Mouse (Mus musculus) testis, postnatal 14 days (tissue): Measurements from ENCODE around the gene Dnmt1.

Source experiments
- DNase-seq: peaks from one replicate; pipeline ENCODE4 v3.0.0; 2021; ENCODE audit warnings: low spot score

Dnmt1 gene

DNA sequence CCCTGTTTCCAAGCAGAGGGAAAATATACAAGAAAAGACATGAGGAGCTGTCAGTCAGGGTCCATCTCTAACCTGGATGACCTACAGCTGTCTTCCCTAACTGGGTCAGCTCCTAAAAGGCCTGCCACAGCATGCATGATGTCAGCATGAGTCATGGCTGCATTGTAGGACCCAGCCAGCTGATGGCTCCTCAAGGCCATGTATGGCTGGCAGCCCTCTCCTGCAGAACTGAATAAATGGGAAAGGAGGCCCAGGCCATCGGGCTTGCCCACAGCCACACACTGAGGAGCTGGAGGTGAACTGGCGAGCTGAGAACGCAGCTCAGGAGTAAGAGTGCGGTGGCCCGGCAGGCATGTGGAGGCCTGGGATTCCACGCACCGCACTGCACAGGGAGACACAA is 16.3 kb downstream of the Dnmt1 start:
- DNase-seq, result no peak

DNA sequence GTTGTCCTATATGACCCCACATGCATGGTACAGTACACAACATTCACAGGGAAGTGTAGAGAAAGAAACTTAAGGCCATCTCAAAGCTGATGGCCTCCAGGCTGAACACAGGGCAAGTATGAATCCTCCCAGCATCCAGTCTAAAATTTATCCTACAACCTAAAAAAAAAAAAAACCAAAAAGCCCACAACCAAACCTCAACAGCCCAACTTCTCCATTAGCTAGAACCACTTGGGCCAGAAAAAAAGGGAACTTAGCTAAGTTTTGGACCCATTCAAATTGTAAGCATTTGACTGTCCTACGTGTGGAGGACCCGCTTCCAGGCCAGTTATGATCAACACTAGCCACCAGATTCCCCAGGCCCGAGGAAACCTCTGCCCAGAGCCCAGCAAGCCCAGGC is 36.4 kb downstream of the Dnmt1 start:
- DNase-seq, result no peak

DNA sequence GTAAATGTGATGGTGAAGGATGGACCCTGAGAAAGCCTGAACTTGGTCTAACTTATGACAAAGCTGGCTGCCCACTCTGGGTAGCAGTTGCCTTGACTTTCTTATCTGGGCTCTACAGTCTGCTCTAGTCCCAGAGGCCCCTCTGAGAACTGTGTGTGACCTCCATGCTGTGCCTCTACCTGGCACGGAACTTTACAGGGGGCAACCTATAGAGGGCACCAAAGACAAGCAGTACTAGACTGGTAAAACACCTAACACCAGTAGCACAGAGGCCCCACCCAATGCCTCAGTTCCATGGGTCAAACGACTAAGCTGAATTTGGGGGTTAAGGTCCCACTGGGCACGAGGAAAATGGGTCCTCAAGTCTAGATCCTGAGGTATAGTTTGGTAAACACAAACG is 43.5 kb downstream of the Dnmt1 start:
- no peak for DNase-seq

DNA sequence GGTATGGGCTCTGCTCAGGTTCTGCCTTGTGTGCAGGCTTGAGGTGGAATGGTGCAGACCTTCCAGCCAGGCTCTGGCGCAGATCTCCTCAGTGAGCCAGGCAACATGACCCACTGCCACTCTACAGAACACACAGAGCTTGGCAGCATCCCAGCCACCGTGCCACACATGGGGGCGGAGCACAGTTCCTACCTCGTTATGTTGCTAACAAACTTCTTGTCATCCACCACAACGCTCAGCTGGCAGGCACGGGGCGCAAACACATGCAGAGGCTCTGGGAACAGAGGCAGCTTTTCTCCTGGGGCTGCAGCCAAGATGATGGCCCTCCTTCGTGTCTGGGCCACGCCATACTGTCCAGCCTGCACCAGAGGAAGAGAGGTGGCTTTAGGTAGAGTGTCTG is 49.7 kb downstream of the Dnmt1 start:
- no peak for DNase-seq

DNA sequence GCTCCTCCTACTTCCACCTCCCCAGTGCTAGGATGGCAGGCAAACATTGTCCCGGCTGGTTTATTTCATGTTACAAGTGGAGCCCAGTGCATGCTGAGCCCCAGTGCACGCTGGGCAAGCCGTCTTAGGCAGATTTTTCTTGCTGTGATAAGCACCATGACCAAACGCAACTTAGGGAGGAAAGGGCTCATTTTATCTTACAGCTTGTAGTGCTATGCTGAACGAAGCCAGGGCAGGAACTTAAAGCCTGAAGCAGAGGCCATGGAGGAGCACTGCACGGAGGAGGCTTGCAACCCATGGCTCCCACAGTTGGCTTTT is 57.6 kb downstream of the Dnmt1 start:
- no peak for DNase-seq

DNA sequence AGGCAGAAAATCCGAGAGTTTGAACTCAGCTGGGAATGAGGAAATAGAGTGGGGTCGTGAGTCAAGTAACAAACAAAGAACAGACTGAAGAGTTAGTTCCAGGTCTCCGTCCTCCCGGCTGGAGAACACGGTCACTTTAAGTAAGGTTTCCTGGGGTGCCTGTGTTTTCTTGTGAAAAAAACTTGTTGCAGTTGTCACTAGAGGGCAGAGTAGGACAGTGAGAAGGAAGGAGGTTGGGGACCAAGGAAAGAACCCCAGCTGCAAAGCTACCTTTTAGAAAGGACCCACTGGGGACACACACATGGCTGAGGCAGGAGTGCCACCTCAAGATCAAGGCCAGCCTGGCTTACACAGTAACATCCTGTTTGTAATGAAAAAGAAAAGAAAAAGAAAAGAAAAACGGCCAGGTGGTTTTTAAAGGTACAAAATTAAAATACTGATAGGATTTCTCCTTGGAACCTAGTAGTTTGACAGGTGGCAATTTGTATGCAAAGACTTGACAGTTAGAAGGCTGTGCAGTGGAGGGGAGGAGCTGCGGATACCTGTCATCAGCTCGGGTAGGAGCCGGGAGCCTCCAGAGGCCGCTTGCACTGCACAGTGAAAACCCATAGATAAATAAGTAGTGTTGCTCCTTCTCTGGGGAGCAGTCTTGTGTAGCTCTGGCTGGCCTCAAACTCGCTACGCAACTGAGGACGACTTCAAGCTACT is 58.1 kb downstream of the Dnmt1 start:
- DNase-seq, result no peak

DNA sequence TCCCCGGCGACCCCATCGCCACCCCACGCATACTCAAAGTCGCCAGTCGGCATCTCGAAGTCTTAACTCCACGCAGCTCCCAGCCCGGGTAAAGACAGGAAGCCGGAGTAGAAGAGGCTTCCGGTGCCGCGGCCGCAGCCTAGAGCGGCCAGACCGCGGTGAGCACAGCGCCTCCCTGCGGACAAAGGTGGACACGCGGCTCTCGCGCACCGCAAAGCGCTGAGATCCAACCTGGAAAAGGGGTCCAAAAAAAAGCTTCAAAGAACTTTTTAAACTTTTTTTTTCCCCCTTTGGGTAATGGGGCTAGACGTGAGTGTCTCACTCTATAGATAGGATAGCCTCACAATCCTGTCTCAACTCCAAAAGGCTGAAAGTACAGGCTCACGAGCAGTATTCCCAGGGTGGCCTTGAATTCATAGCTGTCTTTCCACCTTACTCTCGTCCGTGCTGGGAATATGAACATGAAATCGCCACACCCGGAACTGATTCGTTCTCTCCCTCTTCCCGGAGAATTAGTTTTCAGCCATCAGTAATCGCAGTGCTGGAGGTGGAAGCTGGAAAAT is 61.1 kb downstream of the Dnmt1 start, which contains the start of gene Eif3g:
Gene Eif3g, minus strand, starts transcription at position 113 of the 563 bp plus-strand sequence.
- DNase-seq, result peak; percentile 88

DNA sequence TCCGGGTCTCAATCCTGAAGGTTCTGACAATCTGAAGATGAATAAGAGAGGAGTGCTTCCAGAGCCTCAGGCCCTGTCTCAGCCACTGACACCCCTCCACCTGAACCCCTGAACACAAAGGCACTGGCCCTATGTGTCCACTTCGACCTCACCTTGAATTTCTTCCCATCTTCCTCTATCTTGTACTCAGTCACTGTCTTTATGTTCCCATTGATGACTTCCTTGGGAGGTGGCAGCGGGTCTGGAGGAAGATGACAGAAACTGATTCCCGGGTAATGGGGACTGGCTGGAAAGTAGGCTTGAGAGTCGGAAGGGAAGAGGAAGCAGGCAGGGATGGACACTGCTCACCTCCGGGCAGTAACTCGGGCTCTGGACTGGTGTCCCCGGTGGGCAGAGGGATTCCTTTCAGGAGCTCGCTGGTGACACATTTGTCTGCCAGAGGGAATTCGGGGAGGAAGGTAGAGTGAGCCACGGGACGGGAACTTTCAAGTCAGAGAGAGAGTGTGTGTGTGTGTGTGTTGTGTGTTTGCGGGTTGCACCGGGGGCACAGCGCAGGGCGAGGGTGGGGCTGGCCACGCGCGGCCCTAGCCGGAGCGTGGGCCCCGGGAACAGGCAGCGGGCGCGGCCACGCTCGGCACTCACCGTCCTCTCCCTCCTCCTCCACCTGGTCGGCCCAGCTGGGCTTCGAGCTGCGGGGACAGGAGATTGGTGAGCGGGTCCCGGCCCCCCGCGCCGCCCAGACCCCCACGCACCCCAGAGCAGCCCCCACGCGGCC is 61.8 kb downstream of the Dnmt1 start:
- no peak for DNase-seq

DNA sequence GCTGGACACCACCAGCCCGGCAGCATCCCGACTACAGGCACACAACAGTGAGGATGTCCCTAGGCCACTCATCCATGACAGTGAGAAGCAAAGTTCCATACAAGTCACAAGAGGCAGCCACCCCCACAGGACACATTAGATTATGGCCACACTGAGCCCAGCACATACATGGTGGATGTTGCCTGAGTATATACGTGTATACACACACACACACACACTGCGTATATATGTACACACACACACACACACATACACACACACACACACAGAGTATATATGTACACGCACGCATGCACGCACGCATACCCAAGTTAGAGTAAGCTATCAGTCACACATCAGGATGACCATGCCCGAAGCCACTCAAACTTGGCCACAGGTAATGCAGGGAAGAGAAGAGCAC is 64.3 kb downstream of the Dnmt1 start:
- no peak for DNase-seq

DNA sequence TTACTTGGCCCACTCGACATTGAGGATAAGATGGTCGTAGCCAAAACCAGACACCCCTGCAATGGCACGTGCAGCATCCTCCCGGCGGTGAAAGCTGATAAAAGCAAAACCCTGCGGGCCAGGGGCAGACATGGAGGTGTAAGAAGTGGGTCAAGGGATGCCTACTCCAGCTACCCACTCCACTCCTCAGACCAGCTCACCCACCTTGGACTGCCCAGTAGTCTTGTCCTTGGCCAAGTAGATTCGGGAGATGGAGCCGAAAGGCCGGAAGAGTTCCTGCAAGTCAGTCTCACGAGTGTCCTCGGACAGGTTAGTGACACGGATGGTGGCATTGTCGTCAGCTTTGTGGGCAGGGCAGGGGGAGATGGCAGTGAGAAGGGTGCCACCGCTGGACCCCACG is 65.1 kb downstream of the Dnmt1 start:
- no peak for DNase-seq

DNA sequence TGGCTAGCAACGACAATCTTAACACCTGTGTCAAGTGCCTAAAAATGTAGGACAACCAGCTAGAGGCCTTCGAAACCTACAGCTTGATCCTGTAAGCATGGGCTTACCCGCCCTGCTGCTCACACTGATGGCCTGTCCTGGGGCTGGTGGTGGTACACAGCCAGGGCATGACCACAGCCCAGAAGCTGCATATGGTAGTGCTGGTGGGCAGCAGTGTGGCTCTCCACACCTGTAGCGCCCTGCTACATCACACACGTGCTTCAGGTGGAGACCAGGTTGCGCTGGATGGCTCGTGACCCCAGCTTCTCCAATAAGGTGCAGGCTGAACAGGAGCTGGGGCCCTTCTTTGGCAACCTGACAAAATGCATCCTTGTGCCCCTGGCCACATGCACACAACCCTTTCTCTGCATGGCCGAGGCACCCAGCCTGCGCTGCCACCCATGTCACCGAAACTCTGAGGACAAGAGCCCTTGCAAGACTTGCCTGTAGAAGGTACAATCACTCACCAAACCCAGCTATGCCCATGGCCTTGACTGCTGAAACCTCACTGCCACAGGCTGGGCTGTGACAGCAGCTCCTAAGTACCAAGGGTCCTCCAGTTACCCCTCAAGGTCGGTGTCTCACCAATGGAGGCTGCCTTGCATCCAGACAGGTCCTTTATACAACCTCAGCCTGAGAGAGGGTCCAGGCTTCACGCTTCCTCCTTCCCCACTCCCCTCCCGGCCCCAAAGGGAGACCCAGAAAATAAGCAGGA is 65.9 kb downstream of the Dnmt1 start:
- no peak for DNase-seq

DNA sequence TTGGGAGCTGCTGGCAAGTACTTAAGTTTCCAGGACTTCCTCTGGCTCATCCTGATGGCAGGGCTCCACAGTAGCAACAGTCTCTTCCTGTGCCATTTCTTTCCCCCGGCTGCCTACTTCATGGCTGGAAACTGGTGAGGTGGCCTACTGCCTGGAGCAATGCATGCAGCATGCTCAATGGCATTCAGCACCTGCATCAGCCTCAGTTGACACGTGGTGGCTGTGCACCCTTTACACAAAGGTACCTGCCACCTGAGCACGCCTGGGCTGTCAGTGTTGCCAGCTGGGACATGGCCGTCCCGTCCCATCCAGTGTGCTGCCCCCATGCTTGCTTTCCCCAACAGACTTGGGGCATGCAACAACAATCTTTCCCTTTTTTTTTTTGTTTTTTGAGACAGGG is 66.6 kb downstream of the Dnmt1 start:
- no peak for DNase-seq

DNA sequence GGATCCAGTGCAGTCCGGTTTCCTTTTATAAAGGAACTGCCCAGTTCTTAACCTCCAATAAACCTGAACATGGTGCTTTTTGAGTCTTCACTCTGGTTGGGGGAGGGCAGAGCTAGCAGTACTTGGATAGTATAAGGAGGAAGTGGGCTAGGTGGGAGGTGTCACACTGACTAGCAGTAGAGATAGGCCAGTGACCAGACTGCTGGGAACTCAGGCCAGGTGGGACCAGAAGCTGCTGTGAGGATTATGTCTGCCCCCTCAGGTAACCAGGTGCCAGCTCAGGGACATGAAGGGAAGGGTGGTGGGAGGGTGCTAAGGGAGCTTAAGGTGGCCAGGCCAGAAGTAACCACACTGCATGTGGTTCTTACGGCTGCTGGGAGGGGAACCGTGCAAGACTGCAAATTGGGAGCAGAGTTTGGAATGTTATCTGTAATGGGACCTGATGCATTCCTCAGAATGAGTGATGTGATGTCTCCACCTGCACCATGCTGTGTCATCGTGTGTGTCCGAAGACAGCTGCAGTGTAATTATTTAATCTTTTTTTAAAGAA is 67.5 kb downstream of the Dnmt1 start:
- DNase-seq, result no peak

DNA sequence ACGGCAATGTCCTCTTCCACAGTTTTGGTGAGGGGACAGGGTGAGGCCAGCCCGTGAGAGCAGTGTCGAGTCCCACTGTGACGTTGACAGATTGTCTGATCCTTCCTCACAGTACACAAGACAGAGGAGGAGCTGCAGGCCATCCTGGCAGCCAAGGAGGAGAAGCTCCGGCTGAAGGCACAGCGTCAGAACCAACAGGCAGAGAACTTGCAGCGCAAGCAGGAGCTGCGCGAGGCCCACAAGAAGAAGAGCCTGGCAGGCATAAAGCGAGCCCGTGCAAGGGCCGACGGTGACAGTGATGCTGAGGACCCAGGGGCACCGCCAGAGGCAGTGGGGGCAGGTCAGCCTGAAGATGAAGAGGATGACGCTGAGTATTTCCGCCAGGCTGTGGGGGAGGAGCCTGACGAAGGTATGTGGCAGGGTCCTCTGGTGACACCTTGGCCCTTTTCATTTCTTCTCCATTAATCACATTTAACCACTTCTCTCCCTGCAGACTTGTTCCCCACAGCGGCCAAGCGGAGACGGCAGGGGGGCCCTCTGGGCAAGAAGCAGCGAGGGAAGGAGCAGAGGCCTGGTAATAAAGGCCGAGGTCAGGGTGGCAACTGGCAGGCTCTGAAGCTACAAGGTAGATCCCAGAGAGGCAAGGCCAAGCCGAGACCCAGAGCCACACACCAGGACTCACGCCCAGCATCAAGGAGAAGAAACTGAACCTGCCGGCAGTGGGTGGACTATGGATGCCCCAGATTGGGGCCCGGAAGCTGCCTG is 68.2 kb downstream of the Dnmt1 start:
- no peak for DNase-seq

DNA sequence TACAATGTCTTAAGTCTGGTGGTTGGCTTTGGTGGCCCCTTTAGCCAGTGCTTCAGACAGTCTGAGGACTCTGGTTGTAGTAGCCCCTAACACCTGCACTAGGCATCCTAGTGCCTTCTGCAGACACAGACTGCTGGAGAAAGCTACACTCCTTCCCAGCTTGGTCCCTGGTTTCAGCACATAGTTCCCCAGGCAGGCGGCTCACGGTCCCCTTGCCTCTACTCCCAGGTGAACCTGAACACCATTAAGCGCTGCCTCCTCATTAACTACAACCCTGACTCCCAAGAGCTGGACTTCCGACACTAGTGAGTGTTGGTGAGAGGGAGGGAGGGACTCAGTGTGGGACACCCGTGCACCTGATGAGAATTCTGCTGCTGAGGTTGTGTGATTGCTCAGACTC is 69.3 kb downstream of the Dnmt1 start:
- no peak for DNase-seq

DNA sequence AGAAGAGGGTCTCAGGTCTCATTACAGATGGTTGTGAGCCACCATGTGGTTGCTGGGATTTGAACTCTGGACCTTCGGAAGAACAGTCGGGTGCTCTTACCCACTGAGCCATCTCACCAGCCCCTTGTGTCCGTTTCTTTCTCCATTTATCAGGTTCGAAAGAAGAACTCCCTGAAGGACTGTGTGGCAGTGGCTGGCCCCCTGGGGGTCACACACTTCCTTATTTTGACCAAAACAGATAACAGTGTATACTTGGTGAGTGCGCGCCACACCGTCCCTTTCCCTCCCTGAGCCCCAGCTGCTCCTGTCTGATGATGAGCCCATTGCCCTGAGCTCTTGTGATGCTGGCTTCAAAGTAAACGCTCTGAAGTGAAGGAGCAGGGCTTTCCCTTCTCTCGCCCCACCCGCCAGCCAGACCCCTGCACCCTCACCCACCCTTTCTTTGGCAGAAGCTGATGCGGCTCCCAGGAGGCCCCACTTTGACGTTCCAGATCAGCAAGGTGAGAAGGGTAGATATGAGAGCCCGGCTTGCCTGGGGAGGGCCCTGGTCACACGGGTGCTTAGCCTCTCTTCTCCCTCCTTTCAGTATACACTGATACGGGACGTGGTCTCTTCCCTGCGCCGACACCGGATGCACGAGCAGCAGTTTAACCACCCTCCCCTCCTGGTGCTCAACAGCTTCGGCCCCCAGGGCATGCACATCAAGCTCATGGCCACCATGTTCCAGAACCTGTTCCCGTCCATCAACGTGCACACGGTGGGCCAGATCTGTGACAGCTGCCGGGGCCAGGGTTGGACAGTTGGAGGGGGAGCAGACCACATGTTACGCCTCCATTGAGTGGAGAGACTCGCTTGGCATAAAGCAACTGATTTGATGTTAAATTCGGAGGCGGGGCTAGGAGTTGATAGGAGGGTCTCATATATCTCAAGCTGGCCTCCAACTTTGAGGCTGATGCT is 70.2 kb downstream of the Dnmt1 start:
- no peak for DNase-seq

DNA sequence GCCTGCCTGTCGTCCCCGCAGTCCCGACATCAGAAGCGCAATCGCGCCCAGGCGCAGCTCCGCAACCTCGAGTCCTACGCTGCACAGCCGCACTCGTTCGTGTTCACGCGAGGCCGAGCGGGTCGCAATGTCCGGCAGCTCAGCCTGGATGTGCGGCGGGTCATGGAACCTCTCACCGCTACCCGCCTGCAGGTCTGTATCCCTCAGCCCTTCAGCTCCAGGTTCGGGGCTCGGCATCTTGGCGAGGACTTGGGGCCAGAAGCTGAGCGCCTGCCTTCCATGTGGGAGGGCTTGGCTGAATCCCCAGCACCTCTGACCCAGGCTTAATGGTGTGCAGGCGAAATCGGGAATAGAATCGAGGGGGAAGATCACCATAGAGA is 71.3 kb downstream of the Dnmt1 start:
- no peak for DNase-seq

DNA sequence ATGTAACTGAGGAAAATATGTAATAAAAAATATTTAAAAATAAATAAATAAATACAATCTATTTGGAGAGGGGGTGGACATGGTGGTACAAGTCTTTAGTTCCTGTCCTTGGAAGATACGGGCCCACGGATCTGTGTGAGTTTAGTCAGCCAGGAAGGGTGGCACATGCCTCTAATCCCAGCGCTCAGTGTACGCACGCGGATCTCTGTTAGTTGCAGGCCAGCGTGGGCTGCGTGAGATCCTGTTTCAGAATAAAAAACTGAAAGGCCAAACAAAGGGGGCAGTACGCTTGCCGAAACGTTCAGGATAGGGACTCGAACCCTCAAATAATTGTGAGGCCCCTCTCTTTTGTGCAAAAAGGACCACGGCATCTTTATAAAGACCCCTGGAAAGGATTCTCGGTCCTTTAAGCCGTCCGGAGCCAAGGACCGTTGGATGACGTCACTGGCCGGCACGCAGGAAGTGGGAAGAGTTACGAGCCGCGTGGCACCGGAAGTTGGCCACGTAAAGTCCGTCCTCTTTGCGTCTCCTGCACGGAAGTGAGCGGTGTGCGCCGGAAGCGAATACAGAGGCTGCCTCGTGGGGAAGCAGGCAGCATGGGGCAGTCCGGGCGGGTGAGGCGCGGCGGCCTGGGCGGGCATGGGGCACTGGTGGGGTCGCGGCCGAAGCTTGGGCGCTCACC is 71.8 kb downstream of the Dnmt1 start, which contains the start of gene Ppan:
Gene Ppan, plus strand, starts transcription at position 472 of the 682 bp plus-strand sequence.
- DNase-seq, result peak; percentile 95

DNA sequence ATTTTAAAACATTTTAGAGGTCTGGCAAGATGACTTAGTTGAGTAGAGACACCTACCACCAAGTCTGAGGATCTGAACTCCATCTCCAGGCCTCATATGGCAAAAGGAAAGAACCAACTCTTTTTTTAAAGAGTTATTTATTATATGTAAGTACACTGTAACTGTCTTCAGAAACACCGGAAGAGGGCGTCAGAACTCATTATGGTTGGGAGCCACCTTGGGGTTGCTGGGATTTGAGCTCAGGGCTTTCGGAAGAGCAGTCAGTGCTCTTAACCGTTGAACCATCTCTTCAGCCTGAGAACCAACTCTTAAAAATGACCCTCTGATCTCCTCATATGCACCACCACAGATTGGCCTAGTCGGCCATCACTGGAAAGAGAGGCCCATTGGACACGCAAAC is 72.5 kb downstream of the Dnmt1 start:
- no peak for DNase-seq

DNA sequence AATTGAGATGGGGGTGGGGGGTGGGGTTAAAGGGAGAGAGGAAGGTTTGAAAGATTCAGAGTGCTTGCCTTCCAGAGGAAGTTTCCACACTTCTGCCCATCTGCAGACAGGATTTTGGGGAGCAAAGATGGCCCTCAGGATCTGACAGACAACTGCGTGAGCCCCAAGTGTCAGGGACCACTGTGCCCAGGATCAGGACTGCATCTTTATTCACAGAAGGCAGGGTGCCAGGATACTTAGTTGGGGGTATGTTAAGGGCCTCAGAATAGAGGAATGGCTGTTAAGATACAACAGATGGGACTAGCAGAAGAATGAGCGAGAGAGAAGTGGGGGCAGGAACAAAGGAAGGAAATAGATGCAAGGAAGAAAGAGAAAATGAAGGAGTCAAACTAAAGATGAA is 73.1 kb downstream of the Dnmt1 start:
- DNase-seq, result no peak
